Mouse (Mus musculus) CH12.LX (cell line): ENCODE results near the gene Fbxl17. TPM values are rescaled to one million over a fixed set of nuclear protein-coding genes. Genes with fewer than 3 reads are reported as not detected.

ENCODE experiments used
- DNase-seq: peaks from one replicate; pipeline ENCODE4 v3.0.0-alpha.2; 2013; ENCODE audit errors: extremely low read depth
- H3K27ac ChIP-seq: 2 replicates; pipeline ENCODE4 v1.5.1; 2012; ENCODE audit warnings: low read depth, mild to moderate bottlenecking, control low read depth, moderate library complexity; ENCODE audit not compliant: insufficient read depth
- H3K27me3 ChIP-seq: replicated peaks from 2 replicates; pipeline ENCODE3; 2012; ENCODE audit warnings: inconsistent platforms
- H3K36me3 ChIP-seq, 2 experiments: replicated peaks in 1 of 2; 2 replicates each; pipeline versions ENCODE3 to v1.6.1; 2012; ENCODE audit warnings: inconsistent platforms in 1 of 2, low read length in 1 of 2, mild to moderate bottlenecking in 1 of 2, mixed read lengths in 1 of 2, moderate library complexity in 1 of 2; ENCODE audit not compliant: control insufficient read depth in 1 of 2, insufficient read depth in 1 of 2
- H3K4me1 ChIP-seq, 2 experiments: 2 replicates each; pipeline ENCODE4 v1.6.1; 2012; ENCODE audit warnings: inconsistent platforms in 1 of 2, moderate library complexity in 1 of 2; ENCODE audit not compliant: insufficient read depth in 2 of 2, control insufficient read depth in 1 of 2
- H3K4me2 ChIP-seq: 2 replicates; pipeline ENCODE4 v1.6.1; 2012; ENCODE audit warnings: low read depth, mild to moderate bottlenecking, control low read depth; ENCODE audit not compliant: poor library complexity, insufficient read depth, severe bottlenecking
- H3K4me3 ChIP-seq, 3 experiments: fragments of 150-350 bp in 1 of 3; sonication (generic) in 1 of 3; replicated peaks in 1 of 3; 2 replicates each; pipeline versions ENCODE3 to v1.5.1; 2011 to 2012; ENCODE audit warnings: low read depth in 2 of 3, low read length in 2 of 3, mild to moderate bottlenecking in 2 of 3, moderate library complexity in 2 of 3, control low read depth in 1 of 3, improper control_type of control experiment in 1 of 3, inconsistent platforms in 1 of 3, mixed read lengths in 1 of 3; ENCODE audit not compliant: poor library complexity in 1 of 3
- H3K79me2 ChIP-seq: replicated peaks from 2 replicates; pipeline ENCODE4 v1.6.1; 2012; ENCODE audit warnings: mild to moderate bottlenecking, moderate library complexity; ENCODE audit not compliant: control insufficient read depth, poor library complexity, insufficient read depth, severe bottlenecking; ENCODE audit errors: extremely low read depth
- H3K9ac ChIP-seq: 2 replicates; pipeline ENCODE4 v1.6.1; 2012; ENCODE audit warnings: low read depth, mild to moderate bottlenecking, control low read depth, moderate library complexity; ENCODE audit not compliant: insufficient read depth
- H3K9me3 ChIP-seq: replicated peaks from 2 replicates; pipeline ENCODE3; 2012; ENCODE audit warnings: low read length, inconsistent platforms, mixed read lengths
- BHLHE40 ChIP-seq: IDR thresholded peaks from 2 replicates; pipeline ENCODE4 v1.6.1; 2011; ENCODE audit warnings: mild to moderate bottlenecking, low read depth, low read length, improper control_type of control experiment
- CHD1 ChIP-seq: IDR thresholded peaks from 2 replicates; pipeline ENCODE4 v1.6.1; 2012; ENCODE audit warnings: low read depth, low read length, improper control_type of control experiment, inconsistent platforms
- CHD2 ChIP-seq: IDR thresholded peaks from 2 replicates; pipeline ENCODE4 v1.6.1; 2011; ENCODE audit warnings: low read length, improper control_type of control experiment
- CTCF ChIP-seq, 2 experiments: IDR thresholded peaks in 1 of 2; conservative IDR thresholded peaks in 1 of 2; 2 replicates each; pipeline ENCODE4 v1.5.1; 2011 to 2012; ENCODE audit warnings: low read depth in 2 of 2, low read length in 2 of 2, improper control_type of control experiment in 1 of 2, inconsistent platforms in 1 of 2, mild to moderate bottlenecking in 1 of 2, moderate library complexity in 1 of 2
- E2F4 ChIP-seq: IDR thresholded peaks from 2 replicates; pipeline ENCODE4 v1.6.1; 2011; ENCODE audit warnings: low read depth, low read length, improper control_type of control experiment; ENCODE audit not compliant: insufficient replicate concordance
- EP300 ChIP-seq: IDR thresholded peaks from 2 replicates; pipeline ENCODE4 v1.6.1; 2011; ENCODE audit warnings: low read length, improper control_type of control experiment
- ETS1 ChIP-seq: conservative IDR thresholded peaks from 2 replicates; pipeline ENCODE4 v1.6.1; 2012; ENCODE audit warnings: low read depth, mild to moderate bottlenecking, inconsistent platforms, low read length, improper control_type of control experiment, moderate library complexity
- HCFC1 ChIP-seq: IDR thresholded peaks from 2 replicates; pipeline ENCODE4 v1.6.1; 2012; ENCODE audit warnings: low read depth, mild to moderate bottlenecking, inconsistent platforms, low read length, improper control_type of control experiment
- JUND ChIP-seq: conservative IDR thresholded peaks from 2 replicates; pipeline ENCODE4 v1.6.1; 2011; ENCODE audit warnings: low read depth, low read length, improper control_type of control experiment
- KAT2A ChIP-seq: IDR thresholded peaks from 2 replicates; pipeline ENCODE4 v1.6.1; 2012; ENCODE audit warnings: low read length, improper control_type of control experiment, inconsistent platforms; ENCODE audit not compliant: insufficient replicate concordance
- MAX ChIP-seq: IDR thresholded peaks from 2 replicates; pipeline ENCODE4 v1.6.1; 2011; ENCODE audit warnings: low read length, improper control_type of control experiment
- MEF2A ChIP-seq: IDR thresholded peaks from 2 replicates; pipeline ENCODE4 v1.6.1; 2014; ENCODE audit warnings: low read depth, mild to moderate bottlenecking, inconsistent platforms, low read length, improper control_type of control experiment, borderline replicate concordance
- MYC ChIP-seq: IDR thresholded peaks from 2 replicates; pipeline ENCODE4 v1.6.1; 2011; ENCODE audit warnings: low read depth, mild to moderate bottlenecking, improper control_type of control experiment, low read length
- NELFE ChIP-seq: IDR thresholded peaks from 2 replicates; pipeline ENCODE4 v1.6.1; 2011; ENCODE audit warnings: low read depth, low read length, improper control_type of control experiment
- PAX5 ChIP-seq: IDR thresholded peaks from 2 replicates; pipeline ENCODE4 v1.6.1; 2012; ENCODE audit warnings: low read length, inconsistent platforms, mixed read lengths
- POLR2A ChIP-seq: IDR thresholded peaks from 2 replicates; pipeline ENCODE4 v1.6.1; 2011; ENCODE audit warnings: low read depth, mild to moderate bottlenecking, improper control_type of control experiment, low read length
- POLR2AphosphoS2 ChIP-seq: IDR thresholded peaks from 2 replicates; pipeline ENCODE4 v1.6.1; 2011; ENCODE audit warnings: low read depth, low read length, improper control_type of control experiment
- RAD21 ChIP-seq: IDR thresholded peaks from 2 replicates; pipeline ENCODE4 v1.6.1; 2011; ENCODE audit warnings: low read depth, mild to moderate bottlenecking, low read length, improper control_type of control experiment, moderate library complexity
- RCOR1 ChIP-seq: conservative IDR thresholded peaks from 2 replicates; pipeline ENCODE4 v1.6.1; 2012; ENCODE audit warnings: low read depth, mild to moderate bottlenecking, inconsistent platforms, low read length, improper control_type of control experiment
- TCF12 ChIP-seq: IDR thresholded peaks from 2 replicates; pipeline ENCODE4 v1.6.1; 2014; ENCODE audit warnings: low read depth, mild to moderate bottlenecking, inconsistent platforms, low read length, improper control_type of control experiment
- USF1 ChIP-seq: IDR thresholded peaks from 2 replicates; pipeline ENCODE4 v1.6.1; 2014; ENCODE audit warnings: low read depth, mild to moderate bottlenecking, inconsistent platforms, low read length, improper control_type of control experiment
- USF2 ChIP-seq: conservative IDR thresholded peaks from 2 replicates; pipeline ENCODE4 v1.6.1; 2011; ENCODE audit warnings: low read depth, low read length, improper control_type of control experiment
- ZKSCAN1 ChIP-seq: IDR thresholded peaks from 2 replicates; pipeline ENCODE4 v1.6.1; 2012; ENCODE audit warnings: low read depth, inconsistent platforms, low read length, improper control_type of control experiment, borderline replicate concordance
- ZMIZ1 ChIP-seq: IDR thresholded peaks from 2 replicates; pipeline ENCODE4 v1.6.1; 2012; ENCODE audit warnings: low read depth, mild to moderate bottlenecking, inconsistent platforms, low read length, improper control_type of control experiment
- ZNF384 ChIP-seq: IDR thresholded peaks from 2 replicates; pipeline ENCODE4 v1.6.1; 2012; ENCODE audit warnings: low read depth, low read length, improper control_type of control experiment, inconsistent platforms
- dilution Hi-C: fragments of 300-500 bp; cut with MboI; formaldehyde crosslinking; loops from 2 replicates; pipeline ENCODE4 v1.14.3; 2020; ENCODE audit warnings: low sequenced_read_pairs; ENCODE audit not compliant: extremely low pct_unique_long_range_greater_than_20kb, extremely low pct_ligation_motif_present
- in situ Hi-C: fragments of 300-500 bp; cut with MboI; formaldehyde crosslinking; loops from 3 replicates; pipeline ENCODE4 v1.14.3; 2019; ENCODE audit warnings: low sequenced_read_pairs, low pct_ligation_motif_present, low pct_unique_long_range_greater_than_20kb, mixed read lengths
- polyA plus RNA-seq: library from polyadenylated mRNA; unstranded; fragments of >175 nt; gene quantifications from 2 replicates; pipeline ENCODE4 v1.2.1, GENCODE M21; 2012; ENCODE audit warnings: low read depth; ENCODE audit not compliant: insufficient read length
- total RNA-seq, 2 experiments: library from RNA; depleted of rRNA; stranded (reverse); fragments of 300-350 nt in 1 of 2; fragments of >200 nt in 1 of 2; gene quantifications; 2 replicates each; pipeline ENCODE4 v1.2.3; 2012 to 2014

Fbxl17 gene
- total and polyA plus RNA-seq, 3 experiments: 4.0 to 6.9 (median 4.3) TPM

GRCm38 (mm10) chr17:63431650-63432049, 68.2 kb downstream of the Fbxl17 start:
- Histone ChIP-seq H3K9ac (no peak overlapping the region), H3K36me3 (peaks cover 0 to 10% of the 10 kb centered on the region in 2 experiments), H3K4me1 (peaks cover 0 to 4% of the 10 kb centered on the region in 2 experiments; a peak in 1 of 4 replicates), H3K4me2 (no peak overlapping the region), H3K27me3 (no peaks in the 10 kb centered on the region), H3K27ac (no peak overlapping the region), H3K4me3 (no peak overlapping the region), H3K9me3 (no peaks in the 10 kb centered on the region), H3K79me2 (no peaks in the 10 kb centered on the region)
- dilution Hi-C loops (no loop called here), in situ Hi-C loops (no loop called here)
- no peak for DNase-seq
- TF ChIP-seq HCFC1 (no peak), MAX (no peak), NELFE (no peak), CHD1 (no peak), RCOR1 (no peak), ETS1 (no peak), POLR2AphosphoS2 (no peak), RAD21 (no peak), JUND (no peak), BHLHE40 (no peak), ZMIZ1 (no peak), CTCF (conservative IDR thresholded peaks at IDR 0.05 in 1 of 2, IDR thresholded peaks at IDR 0.05 in 1 of 2; ENCODE audit: low read depth in 2 of 2, low read length in 2 of 2) (no peak), CHD2 (no peak), ZKSCAN1 (no peak), TCF12 (no peak), USF2 (no peak), POLR2A (no peak)
- TF ChIP-seq, all 38 proteins: peak for 0

DNA sequence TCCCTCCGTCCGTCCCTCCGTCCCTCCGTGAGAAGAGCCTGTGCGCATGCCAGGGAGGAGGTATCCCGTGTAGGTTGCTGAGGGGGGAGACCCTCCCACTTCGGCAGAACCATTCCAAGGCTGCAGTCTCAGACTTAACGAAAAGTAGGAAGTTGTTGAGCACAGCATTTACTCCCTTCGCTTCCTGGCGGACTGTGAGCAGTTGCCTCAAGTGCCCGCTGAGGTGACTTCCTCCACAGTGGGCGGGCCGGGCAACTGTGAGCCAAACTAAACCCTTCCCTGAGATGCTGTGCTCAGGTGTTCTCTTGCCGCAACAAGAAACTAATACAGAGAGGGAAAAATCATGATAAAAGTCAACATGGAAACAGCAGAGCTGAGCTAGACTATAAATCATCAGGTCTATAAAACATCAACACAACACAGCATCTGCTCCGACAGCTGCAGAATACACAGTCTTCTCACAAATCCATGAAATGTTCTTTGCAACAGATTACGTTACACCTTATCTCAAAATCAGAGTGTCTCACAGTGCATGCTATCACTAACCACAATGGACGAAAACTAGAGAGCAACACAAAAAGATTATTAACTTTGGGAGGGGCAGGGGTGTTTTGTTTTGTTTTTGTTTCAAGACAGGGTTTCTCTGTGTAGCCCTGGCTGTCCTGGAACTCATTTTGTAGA, 69.3 kb downstream of the Fbxl17 start:
- Histone ChIP-seq H3K79me2 (no peaks in the 10 kb centered on the region), H3K4me1 (peaks cover 0 to 4% of the 10 kb centered on the region in 2 experiments; a peak in 1 of 4 replicates)
- dilution Hi-C loops (no loop called here), in situ Hi-C loops (no loop called here)
- TF ChIP-seq PAX5 (no peak), MEF2A (no peak), HCFC1 (no peak), EP300 (no peak), ZNF384 (no peak), CHD1 (no peak), KAT2A (no peak), USF1 (no peak), E2F4 (no peak), ETS1 (no peak), MYC (no peak), MAX (no peak), RCOR1 (no peak), POLR2AphosphoS2 (no peak)
- TF ChIP-seq, all 38 proteins: peak for 0
- DNase-seq: no peak
- no peak overlapping the region for H3K4me2 ChIP-seq
- H3K27me3 ChIP-seq: no peaks in the 10 kb centered on the region
- no peak overlapping the region for H3K4me3 ChIP-seq
- H3K36me3 ChIP-seq: peaks cover 0 to 10% of the 10 kb centered on the region in 2 experiments
- H3K9me3 ChIP-seq: no peaks in the 10 kb centered on the region
- no peak overlapping the region for H3K27ac ChIP-seq
- no peak overlapping the region for H3K9ac ChIP-seq
